Mouse (Mus musculus) hindbrain, embryonic 14.5 days (tissue): ENCODE data around the gene Gm44579. TPM values are rescaled to one million over a fixed set of nuclear protein-coding genes. Genes with fewer than 3 reads are reported as not detected.

Experiments used
- ATAC-seq: fragments of 200-750 bp; cut with Nextera tagmentation; 2 replicates; pipeline ENCODE4 v1.8.0; 2017; ENCODE audit warnings: moderate number of reproducible peaks, mild to moderate bottlenecking, moderate TSS enrichment, moderate library complexity; ENCODE audit not compliant: low FRiP score
- DNase-seq: peaks from one replicate; pipeline ENCODE4 v3.0.0-alpha.2; 2015; ENCODE audit warnings: low spot score
- H3K27ac ChIP-seq: fragments of 300-500 bp; sonication (generic); 2 replicates; pipeline ENCODE4 v1.5.1; 2014; ENCODE audit warnings: mild to moderate bottlenecking, moderate library complexity
- H3K27me3 ChIP-seq: fragments of 300-500 bp; sonication (generic); 2 replicates; pipeline ENCODE4 v1.6.1; 2014; ENCODE audit warnings: mild to moderate bottlenecking, low read length, mixed read lengths; ENCODE audit not compliant: control insufficient read depth, insufficient read depth
- H3K36me3 ChIP-seq: fragments of 300-500 bp; sonication (generic); replicated peaks from 2 replicates; pipeline ENCODE4 v1.6.1; 2014; ENCODE audit not compliant: control insufficient read depth, insufficient read depth
- H3K4me1 ChIP-seq: fragments of 300-500 bp; sonication (generic); replicated peaks from 2 replicates; pipeline ENCODE4 v1.6.1; 2014; ENCODE audit warnings: antibody characterized with exemption, low read length, mixed read lengths; ENCODE audit not compliant: control insufficient read depth, insufficient read depth
- H3K4me2 ChIP-seq: fragments of 300-500 bp; sonication (generic); replicated peaks from 2 replicates; pipeline ENCODE4 v1.6.1; 2014; ENCODE audit warnings: mild to moderate bottlenecking, moderate library complexity
- H3K4me3 ChIP-seq: fragments of 300-500 bp; sonication (generic); replicated peaks from 2 replicates; pipeline ENCODE4 v1.5.1; 2014; ENCODE audit warnings: mild to moderate bottlenecking, low read length
- H3K9ac ChIP-seq: fragments of 300-500 bp; sonication (generic); 2 replicates; pipeline ENCODE4 v1.6.1; 2014
- H3K9me3 ChIP-seq: fragments of 300-500 bp; sonication (generic); 2 replicates; pipeline ENCODE4 v1.6.1; 2016; ENCODE audit warnings: low read length; ENCODE audit not compliant: control insufficient read depth
- WGBS: fragments of 180-500 bp; shearing (Covaris S2); extraction: QIAGEN DNeasy Blood & Tissue Kit; methylation state at CpG from one replicate; pipeline ENCODE4 v1.1.7; 2014; 5-methylcytosine and 5-hydroxymethylcytosine counted together
- polyA plus RNA-seq: library from polyadenylated mRNA; unstranded; fragments of >200 nt; fragmentation: Nextera tagmentation; extraction: Ambion mirVana; gene quantifications from 2 replicates; pipeline ENCODE4 v1.2.1, GENCODE M21; 2014

The Gm44579 gene
- polyA plus RNA-seq, 1 experiment from 2014 or later: not detected

GRCm38 (mm10) chr15:98172113-98172512 lies 48.7 kb downstream of the Gm44579 start:
- WGBS: 69% methylated on average over 5 of the region's 5 CpGs
- H3K9ac ChIP-seq: no peak overlapping the region
- no peaks in the 10 kb centered on the region for H3K36me3 ChIP-seq
- DNase-seq (no peak), ATAC-seq (no peak)
- no peaks in the 10 kb centered on the region for H3K9me3 ChIP-seq
- peak overlapping the region; percentile 67; the same call in 1 of the 2 replicates for H3K4me2 ChIP-seq
- H3K27ac ChIP-seq: no peak overlapping the region
- H3K4me3 ChIP-seq: no peak overlapping the region
- H3K27me3 ChIP-seq: peaks cover 9% of the 10 kb centered on the region; the same call in 1 of the 2 replicates
- peaks cover 21% of the 10 kb centered on the region for H3K4me1 ChIP-seq

- 0 out of 2 replicates have a peak overlapping the region, but pooled peaks have one; percentile 62 for H3K9ac ChIP-seq
- ATAC-seq: no peak
- H3K4me2 ChIP-seq: peak overlapping the region; percentile 67
Observed at GRCm38 (mm10) chr15:98170917-98171316, 49.9 kb downstream of the Gm44579 start.

GRCm38 (mm10) chr15:98170365-98170764 lies 50.4 kb downstream of the Gm44579 start:
- Histone ChIP-seq H3K9ac (peak overlapping the region; percentile 62), H3K4me1 (peaks cover 28% of the 10 kb centered on the region), H3K36me3 (no peaks in the 10 kb centered on the region), H3K4me3 (peak overlapping the region; percentile 50), H3K27me3 (peaks cover 9% of the 10 kb centered on the region; the same call in 1 of the 2 replicates), H3K4me2 (peak overlapping the region; percentile 67), H3K9me3 (no peaks in the 10 kb centered on the region), H3K27ac (no peak overlapping the region)
- ATAC-seq: no peak
- DNase-seq: peak; percentile 52
- 31% methylated on average over 7 of the region's 7 CpGs for WGBS

More at GRCm38 (mm10) chr15:98170917-98171316, 49.9 kb downstream of the Gm44579 start:
- H3K36me3 ChIP-seq: no peaks in the 10 kb centered on the region
- H3K27ac ChIP-seq: no peak overlapping the region
- peaks cover 28% of the 10 kb centered on the region for H3K4me1 ChIP-seq
- no peaks in the 10 kb centered on the region for H3K9me3 ChIP-seq
- H3K27me3 ChIP-seq: peaks cover 9% of the 10 kb centered on the region; the same call in 1 of the 2 replicates
- no peak for DNase-seq
- no peak overlapping the region for H3K4me3 ChIP-seq
- 72% methylated on average over 9 of the region's 9 CpGs for WGBS

GRCm38 (mm10) chr15:98168622-98169004 lies 52.2 kb downstream of the Gm44579 start:
- Histone ChIP-seq H3K4me2 (peak overlapping the region; percentile 67), H3K9ac (peak overlapping the region; percentile 62), H3K4me1 (peaks cover 28% of the 10 kb centered on the region), H3K9me3 (no peaks in the 10 kb centered on the region), H3K4me3 (peak overlapping the region; percentile 50), H3K36me3 (no peaks in the 10 kb centered on the region), H3K27ac (no peak overlapping the region), H3K27me3 (peaks cover 9% of the 10 kb centered on the region; the same call in 1 of the 2 replicates)
- 5% methylated on average over 19 of the region's 19 CpGs for WGBS
- no peak for ATAC-seq
- DNase-seq: no peak

- DNase-seq (peak; percentile 97), ATAC-seq (peak; percentile 94)
- Histone ChIP-seq H3K4me2 (peak overlapping the region; percentile 67), H3K36me3 (no peaks in the 10 kb centered on the region), H3K27me3 (peaks cover 9% of the 10 kb centered on the region; the same call in 1 of the 2 replicates), H3K4me3 (peak overlapping the region; percentile 50), H3K27ac (peak overlapping the region; percentile 96), H3K4me1 (peaks cover 28% of the 10 kb centered on the region), H3K9ac (peak overlapping the region; percentile 62), H3K9me3 (no peaks in the 10 kb centered on the region)
- WGBS: under 1% methylated on average over 69 of the region's 69 CpGs
Observed at GRCm38 (mm10) chr15:98167645-98168621, 52.8 kb downstream of the Gm44579 start.

GRCm38 (mm10) chr15:98166963-98167644 lies 53.7 kb downstream of the Gm44579 start, which contains the start of gene Ccdc184:
Ccdc184 (plus strand) TSS chr15:98167158.
- Histone ChIP-seq H3K4me2 (peak within 1 kb of the TSS; percentile 67), H3K36me3 (no peaks in the 10 kb centered on the region), H3K4me3 (peak within 1 kb of the TSS; percentile 50), H3K9me3 (no peaks in the 10 kb centered on the region), H3K4me1 (peaks cover 28% of the 10 kb centered on the region), H3K27ac (peak within 1 kb of the TSS; percentile 96), H3K27me3 (peaks cover 9% of the 10 kb centered on the region; the same call in 1 of the 2 replicates), H3K9ac (peak within 1 kb of the TSS; percentile 62)
- WGBS: 2% methylated on average over 18 of the region's 18 CpGs
- DNase-seq (peak; percentile 41), ATAC-seq (peak; percentile 73)

GRCm38 (mm10) chr15:98165525-98165924 lies 55.3 kb downstream of the Gm44579 start, which contains the start of gene Asb8:
Asb8 (minus strand) TSS chr15:98165625.
- Histone ChIP-seq H3K27ac (no peak within 1 kb of the TSS), H3K27me3 (peaks cover 9% of the 10 kb centered on the region; the same call in 1 of the 2 replicates), H3K9me3 (no peaks in the 10 kb centered on the region), H3K9ac (no peak within 1 kb of the TSS), H3K4me3 (no peak within 1 kb of the TSS; the same call in 1 of the 2 replicates), H3K4me1 (peaks cover 27% of the 10 kb centered on the region), H3K4me2 (peak within 1 kb of the TSS; percentile 67; the same call in 1 of the 2 replicates), H3K36me3 (no peaks in the 10 kb centered on the region)
- no peak for DNase-seq
- WGBS: 84% methylated on average over 5 of the region's 5 CpGs
- ATAC-seq: no peak

- WGBS: 83% methylated on average over 4 of the region's 4 CpGs
- no peak overlapping the region for H3K9ac ChIP-seq
- no peaks in the 10 kb centered on the region for H3K27me3 ChIP-seq
- DNase-seq: no peak
- H3K36me3 ChIP-seq: no peaks in the 10 kb centered on the region
- H3K9me3 ChIP-seq: no peaks in the 10 kb centered on the region
- ATAC-seq: no peak
- peaks cover 7% of the 10 kb centered on the region for H3K4me1 ChIP-seq
- no peak overlapping the region for H3K4me3 ChIP-seq
- no peak overlapping the region for H3K27ac ChIP-seq
- no peak overlapping the region for H3K4me2 ChIP-seq
Observed at GRCm38 (mm10) chr15:98162561-98162960, 58.2 kb downstream of the Gm44579 start.
